Mouse (Mus musculus) erythroblast, embryonic 14.5 days (primary cell): ENCODE results near the gene Cdk4. TPM values are rescaled to one million over a fixed set of nuclear protein-coding genes. Genes with fewer than 3 reads are reported as not detected.

ENCODE experiments used
- H3K27me3 ChIP-seq: 2 replicates; pipeline ENCODE4 v1.6.1; 2012; ENCODE audit warnings: inconsistent platforms; ENCODE audit not compliant: control insufficient read depth
- H3K36me3 ChIP-seq: 2 replicates; pipeline ENCODE4 v1.6.1; 2012; ENCODE audit warnings: mild to moderate bottlenecking, inconsistent platforms; ENCODE audit not compliant: control insufficient read depth
- H3K4me1 ChIP-seq: 2 replicates; pipeline ENCODE4 v1.6.1; 2012; ENCODE audit warnings: inconsistent platforms; ENCODE audit not compliant: control insufficient read depth
- H3K4me3 ChIP-seq: replicated peaks from 2 replicates; pipeline ENCODE3; 2012; ENCODE audit warnings: moderate library complexity, mild to moderate bottlenecking, inconsistent platforms
- H3K9me3 ChIP-seq: 2 replicates; pipeline ENCODE4 v1.6.1; 2012; ENCODE audit warnings: low read length, inconsistent platforms, mixed read lengths; ENCODE audit not compliant: control insufficient read depth
- GATA1 ChIP-seq: IDR thresholded peaks from 2 replicates; pipeline ENCODE4 v1.6.1; 2012; ENCODE audit warnings: low read length, inconsistent platforms, mixed read lengths
- TAL1 ChIP-seq: IDR thresholded peaks from 3 replicates; pipeline ENCODE4 v1.6.1; 2012; ENCODE audit warnings: low read length, inconsistent platforms, mixed read lengths
- polyA plus RNA-seq: library from polyadenylated mRNA; stranded (reverse); fragments of >175 nt; gene quantifications from 2 replicates; pipeline ENCODE4 v1.2.3, GENCODE M21; 2012

Cdk4 gene
- polyA plus RNA-seq, 1 experiment: 81.1 TPM

GRCm38 (mm10) chr10:127099868-127100267 lies 36.5 kb downstream of the Cdk4 start:
- H3K9me3 ChIP-seq: no peaks in the 10 kb centered on the region
- TF ChIP-seq TAL1 (no peak), GATA1 (no peak)
- no peak overlapping the region for H3K4me3 ChIP-seq
- peaks cover 30% of the 10 kb centered on the region for H3K4me1 ChIP-seq
- no peaks in the 10 kb centered on the region for H3K27me3 ChIP-seq
- peaks cover 72% of the 10 kb centered on the region for H3K36me3 ChIP-seq

GRCm38 (mm10) chr10:127100414-127100813 lies 37.1 kb downstream of the Cdk4 start:
- Histone ChIP-seq H3K36me3 (peaks cover 71% of the 10 kb centered on the region), H3K27me3 (no peaks in the 10 kb centered on the region), H3K4me1 (peaks cover 30% of the 10 kb centered on the region), H3K9me3 (no peaks in the 10 kb centered on the region), H3K4me3 (no peak overlapping the region)
- TF ChIP-seq GATA1 (no peak), TAL1 (no peak)

DNA sequence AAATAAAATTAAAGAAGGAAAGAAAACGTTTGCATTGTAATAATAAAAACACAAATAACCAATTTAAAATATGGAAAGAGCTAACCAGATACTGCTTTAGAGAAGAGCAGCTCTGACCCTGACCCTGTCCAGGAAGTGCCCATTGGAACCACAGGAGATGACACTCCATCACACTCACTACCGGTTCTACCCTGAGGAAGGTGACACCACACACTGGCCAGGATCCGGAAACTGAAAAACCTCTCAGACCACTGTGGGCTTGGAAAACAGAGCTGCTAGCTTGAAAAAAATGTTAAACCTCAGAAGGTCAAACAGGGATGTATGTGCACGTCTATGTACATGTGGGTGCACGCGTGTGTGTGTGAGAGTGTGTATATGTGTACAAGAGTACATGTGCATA lies 37.8 kb downstream of the Cdk4 start:
- Histone ChIP-seq H3K9me3 (no peaks in the 10 kb centered on the region), H3K36me3 (peaks cover 67% of the 10 kb centered on the region), H3K27me3 (no peaks in the 10 kb centered on the region), H3K4me1 (peaks cover 30% of the 10 kb centered on the region), H3K4me3 (no peak overlapping the region)
- TF ChIP-seq TAL1: no peak
- no peak for TF ChIP-seq GATA1

DNA sequence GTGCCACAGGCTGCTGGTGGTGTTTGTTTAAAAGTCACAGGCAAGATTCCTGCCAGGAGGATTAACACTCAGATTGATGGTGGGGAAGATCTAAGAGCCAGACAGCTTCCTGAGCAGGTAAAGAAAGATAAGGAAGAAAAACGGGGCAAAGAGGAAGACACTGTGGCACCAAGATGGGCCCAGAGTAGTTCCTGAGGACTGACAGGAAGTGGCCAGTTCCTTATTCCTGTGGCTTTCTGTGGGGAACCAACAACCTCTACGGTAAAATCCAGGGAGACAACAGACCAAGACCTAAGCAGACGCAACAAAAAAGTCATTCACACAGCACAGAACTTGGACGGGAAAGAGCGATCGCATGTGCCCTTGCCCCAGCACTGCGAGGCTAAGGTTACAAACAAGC lies 40.3 kb downstream of the Cdk4 start:
- Histone ChIP-seq H3K27me3 (no peaks in the 10 kb centered on the region), H3K9me3 (no peaks in the 10 kb centered on the region), H3K4me3 (no peak overlapping the region), H3K4me1 (peaks cover 41% of the 10 kb centered on the region), H3K36me3 (peaks cover 57% of the 10 kb centered on the region)
- no peak for TF ChIP-seq GATA1
- TF ChIP-seq TAL1: no peak

DNA sequence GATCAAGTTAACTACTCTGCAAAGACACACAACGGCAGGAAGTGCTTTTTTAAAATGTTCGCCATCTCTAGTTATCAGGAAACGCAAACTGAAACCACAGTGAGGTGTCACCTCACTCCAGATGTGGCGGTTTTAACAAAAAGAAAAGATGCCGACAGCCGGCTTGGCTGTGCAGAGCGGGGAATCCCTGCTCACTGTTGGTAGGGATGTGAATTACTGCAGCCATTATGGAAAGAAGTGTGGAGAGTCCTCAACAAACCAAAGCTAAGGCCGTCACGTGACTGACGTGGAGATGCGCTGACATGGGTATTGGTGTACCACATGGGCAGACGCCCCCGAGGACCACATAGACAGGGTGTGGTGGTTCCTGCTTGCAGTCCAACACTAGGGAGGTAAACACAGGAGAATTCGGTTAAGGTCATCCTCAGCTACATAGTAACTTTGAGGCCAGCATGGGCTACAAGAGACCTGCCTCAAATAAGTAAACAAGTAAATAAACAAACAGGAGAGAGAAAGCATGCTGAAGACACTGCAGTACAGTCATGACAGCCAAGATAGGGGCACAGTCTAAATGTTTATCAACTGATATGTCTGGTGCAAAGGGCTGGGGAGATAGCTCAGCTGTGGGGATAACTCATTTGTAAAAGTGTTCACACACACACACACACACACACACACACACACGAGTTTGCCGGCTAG lies 44.4 kb downstream of the Cdk4 start:
- H3K4me3 ChIP-seq: peak overlapping the region; percentile 25

GRCm38 (mm10) chr10:127108262-127108583 lies 44.9 kb downstream of the Cdk4 start:
- TF ChIP-seq TAL1 (no peak), GATA1 (no peak)
- H3K4me1 ChIP-seq: peaks cover 31% of the 10 kb centered on the region

More for the DNA sequence above, 44.4 kb downstream of the Cdk4 start:
- Histone ChIP-seq H3K27me3 (no peaks in the 10 kb centered on the region), H3K36me3 (peaks cover 48% of the 10 kb centered on the region), H3K9me3 (no peaks in the 10 kb centered on the region), H3K4me1 (peaks cover 31% of the 10 kb centered on the region)
- TF ChIP-seq TAL1 (no peak), GATA1 (no peak)

DNA sequence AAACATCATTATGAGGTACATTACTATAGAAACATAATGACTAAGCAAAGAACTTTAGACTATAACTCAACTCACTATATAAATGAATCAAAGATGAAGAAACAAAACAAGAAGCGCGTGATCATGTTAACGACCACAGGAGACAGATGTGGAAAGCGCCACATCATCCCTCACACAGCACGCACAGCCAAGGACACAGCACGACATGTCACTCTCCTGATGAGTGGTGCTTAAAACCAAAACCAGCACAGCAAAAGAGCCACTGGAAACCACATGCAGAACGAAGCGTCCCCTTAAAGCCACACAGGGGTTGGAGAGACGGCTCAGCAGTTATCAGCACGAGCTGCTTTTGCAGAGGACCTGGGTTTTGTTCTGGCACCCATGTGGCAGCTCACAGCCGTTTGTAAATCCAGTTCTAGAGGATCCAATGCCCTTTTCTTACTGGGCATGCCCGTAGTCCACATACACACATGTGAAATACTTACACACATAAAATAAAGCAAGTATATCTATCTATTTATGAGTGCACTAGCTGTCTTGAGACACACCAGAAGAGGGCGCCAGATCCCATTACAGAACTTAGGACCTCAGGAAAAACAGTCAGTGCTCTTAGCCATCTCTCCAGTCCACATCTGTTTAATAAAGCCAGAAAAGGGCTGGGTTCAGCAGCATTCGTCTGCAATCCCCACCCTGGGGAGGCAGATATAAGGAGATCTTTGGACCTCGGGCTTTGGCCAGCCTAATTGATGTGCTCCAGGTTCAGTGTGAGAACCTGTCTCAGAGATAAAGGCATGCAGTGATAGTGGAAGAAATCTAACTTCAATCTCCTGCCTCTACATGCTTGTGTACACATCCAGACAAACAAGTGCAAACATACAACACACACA lies 47.9 kb downstream of the Cdk4 start:
- H3K4me1 ChIP-seq: peaks cover 24% of the 10 kb centered on the region
- peaks cover 58% of the 10 kb centered on the region for H3K36me3 ChIP-seq
- no peak overlapping the region for H3K4me3 ChIP-seq
- no peaks in the 10 kb centered on the region for H3K9me3 ChIP-seq
- TF ChIP-seq TAL1 (no peak), GATA1 (no peak)
- H3K27me3 ChIP-seq: no peaks in the 10 kb centered on the region

More at GRCm38 (mm10) chr10:127108262-127108583, 44.9 kb downstream of the Cdk4 start:
- Histone ChIP-seq H3K36me3 (peaks cover 50% of the 10 kb centered on the region), H3K4me3 (no peak overlapping the region), H3K27me3 (no peaks in the 10 kb centered on the region), H3K9me3 (no peaks in the 10 kb centered on the region)

- Histone ChIP-seq H3K4me3 (no peak overlapping the region), H3K4me1 (peaks cover 7% of the 10 kb centered on the region), H3K9me3 (no peaks in the 10 kb centered on the region), H3K27me3 (no peaks in the 10 kb centered on the region), H3K36me3 (peaks cover 72% of the 10 kb centered on the region)
- TF ChIP-seq GATA1 (no peak), TAL1 (no peak)
These were observed 51.1 kb downstream of the Cdk4 start for GRCm38 (mm10) chr10:127114408-127114807.

DNA sequence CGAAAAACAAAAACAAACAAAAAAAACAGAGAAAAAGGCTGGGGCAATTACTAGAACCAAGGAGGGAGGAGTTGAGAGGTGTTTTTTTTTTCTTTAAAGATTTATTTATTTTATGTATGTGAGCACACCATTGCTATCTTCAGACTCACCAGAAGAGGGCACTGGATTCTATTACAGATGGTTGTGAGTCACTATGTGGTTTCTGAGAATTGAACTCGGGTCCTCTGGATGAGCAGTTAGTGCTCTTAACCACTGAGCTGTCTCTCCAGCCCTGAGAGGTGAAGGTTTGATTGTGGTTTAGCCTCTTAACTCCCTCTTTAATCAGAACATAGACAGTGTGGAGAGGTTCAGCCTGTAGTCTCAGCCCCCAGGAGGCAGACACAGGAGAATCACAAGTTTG lies 51.7 kb downstream of the Cdk4 start:
- Histone ChIP-seq H3K4me1 (peaks cover 10% of the 10 kb centered on the region), H3K9me3 (no peaks in the 10 kb centered on the region), H3K36me3 (peaks cover 78% of the 10 kb centered on the region), H3K27me3 (no peaks in the 10 kb centered on the region), H3K4me3 (no peak overlapping the region)
- no peak for TF ChIP-seq TAL1
- TF ChIP-seq GATA1: no peak

Other genes with a start within 250 kb of the Cdk4 start
- 0.07 and 0.09 TPM in 2 replicates for gene Atp23, start 162.2 kb upstream of the Cdk4 start, polyA plus RNA-seq
- gene Ctdsp2, start 84.8 kb upstream of the Cdk4 start, polyA plus RNA-seq: 2.2 and 3.4 TPM in 2 replicates
- 0.01 TPM in 1 of 2 replicates, not detected in the other for gene Avil, start 62.8 kb upstream of the Cdk4 start, polyA plus RNA-seq
- 2.0 and 2.3 TPM in 2 replicates for gene Tsfm, start 32.7 kb upstream of the Cdk4 start, polyA plus RNA-seq
- 0.59 and 0.74 TPM in 2 replicates for gene Mettl1, start 22.1 kb upstream of the Cdk4 start, polyA plus RNA-seq
- gene Eef1akmt3, start 22.0 kb upstream of the Cdk4 start, polyA plus RNA-seq: not detected in 2 replicates
- not detected in 2 replicates for gene Cyp27b1, start 15.3 kb upstream of the Cdk4 start, polyA plus RNA-seq
- not detected in 2 replicates for gene March9, start 3.4 kb upstream of the Cdk4 start, polyA plus RNA-seq
- gene Tspan31, start 6.7 kb downstream of the Cdk4 start, polyA plus RNA-seq: 1.3 and 1.6 TPM in 2 replicates
- gene Agap2, start 11.8 kb downstream of the Cdk4 start, polyA plus RNA-seq: 0.07 and 0.10 TPM in 2 replicates
- gene Os9, start 57.6 kb downstream of the Cdk4 start, polyA plus RNA-seq: 13.2 and 14.7 TPM in 2 replicates
- gene B4galnt1, start 101.7 kb downstream of the Cdk4 start, polyA plus RNA-seq: 0.56 and 1.0 TPM in 2 replicates
- not detected in 2 replicates for gene Slc26a10, start 117.1 kb downstream of the Cdk4 start, polyA plus RNA-seq
- 0.47 and 0.52 TPM in 2 replicates for gene Arhgef25, start 126.5 kb downstream of the Cdk4 start, polyA plus RNA-seq
- gene Dtx3, start 132.2 kb downstream of the Cdk4 start, polyA plus RNA-seq: 11.1 and 11.5 TPM in 2 replicates
- gene Pip4k2c, start 148.1 kb downstream of the Cdk4 start, polyA plus RNA-seq: 9.5 and 10.2 TPM in 2 replicates
- 0.01 and 0.03 TPM in 2 replicates for gene Kif5a, start 199.8 kb downstream of the Cdk4 start, polyA plus RNA-seq
- 15.3 and 16.5 TPM in 2 replicates for gene Dctn2, start 202.8 kb downstream of the Cdk4 start, polyA plus RNA-seq
- 33.5 and 35.5 TPM in 2 replicates for gene Mbd6, start 225.5 kb downstream of the Cdk4 start, polyA plus RNA-seq
- gene Mars, start 248.3 kb downstream of the Cdk4 start, polyA plus RNA-seq: 12.0 and 17.1 TPM in 2 replicates